Mouse (Mus musculus): ENCODE measurements around the gene Armc2. TPM values are rescaled to one million over a fixed set of nuclear protein-coding genes. Genes with fewer than 3 reads are reported as not detected.
"Not testable (repeated sequence)": the region's sequence is repeated elsewhere in the genome, so short reads cannot be mapped to it uniquely, and the experiment has no call there.

The Armc2 gene
- total RNA-seq, 4 experiments from 2014 or later = 0.98 to 4.1 (median 2.8) TPM

GRCm38 (mm10) chr10:41962725-41963124 is 55.5 kb downstream of the Armc2 start:
- DNase-seq = no peak

DNA sequence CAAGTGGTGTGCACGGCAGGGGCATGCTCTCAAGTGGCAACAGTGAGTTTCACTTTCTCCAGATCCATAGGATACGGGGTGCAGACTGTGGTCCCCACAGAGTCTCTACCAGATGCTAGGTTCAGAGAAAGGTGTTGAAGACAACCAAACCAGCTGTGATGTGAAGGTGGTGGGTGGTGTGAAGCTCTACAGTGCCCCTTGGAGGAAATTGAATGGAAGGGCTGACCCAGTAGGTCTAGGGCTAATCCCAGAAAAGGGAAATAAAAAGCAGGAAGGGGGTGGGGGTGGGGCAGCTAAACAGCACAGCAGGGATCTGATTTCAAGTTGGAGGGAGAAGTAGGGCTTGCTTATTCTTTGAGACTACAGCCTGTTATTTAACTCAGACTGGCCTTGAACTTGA is 58.4 kb downstream of the Armc2 start:
- DNase-seq = no peak

DNA sequence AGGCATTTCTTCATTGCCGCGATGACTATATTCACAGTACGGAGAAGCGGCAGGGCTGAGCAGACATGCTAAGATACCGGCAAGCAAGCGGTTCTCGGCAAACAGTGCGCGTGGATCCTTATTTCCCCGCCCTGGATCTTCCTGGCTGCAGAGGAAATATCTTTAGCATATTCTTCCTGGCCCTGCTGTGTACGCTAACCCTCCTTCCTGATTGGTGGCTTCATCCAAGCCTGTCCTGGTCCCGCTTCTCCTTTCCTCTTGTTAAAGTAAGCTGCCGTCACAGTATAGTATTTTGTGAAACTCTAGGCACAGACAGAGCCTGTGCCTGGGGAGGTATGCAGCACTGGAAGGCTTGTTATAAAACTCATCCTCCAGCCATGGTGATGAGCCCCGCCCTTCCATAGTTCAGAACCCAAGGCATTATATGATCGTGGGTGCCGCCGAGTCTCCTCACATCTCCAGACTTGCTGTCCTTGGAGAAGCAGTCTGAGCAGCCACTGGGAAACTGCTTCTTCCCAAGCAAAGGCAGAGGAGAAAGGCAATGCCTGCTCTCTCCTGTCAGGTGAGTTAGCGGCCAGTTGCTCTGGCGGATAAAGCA is 59.5 kb downstream of the Armc2 start:
- no peak for DNase-seq

- DNase-seq = no peak
Measured at GRCm38 (mm10) chr10:41957421-41958225, 60.6 kb downstream of the Armc2 start.

DNA sequence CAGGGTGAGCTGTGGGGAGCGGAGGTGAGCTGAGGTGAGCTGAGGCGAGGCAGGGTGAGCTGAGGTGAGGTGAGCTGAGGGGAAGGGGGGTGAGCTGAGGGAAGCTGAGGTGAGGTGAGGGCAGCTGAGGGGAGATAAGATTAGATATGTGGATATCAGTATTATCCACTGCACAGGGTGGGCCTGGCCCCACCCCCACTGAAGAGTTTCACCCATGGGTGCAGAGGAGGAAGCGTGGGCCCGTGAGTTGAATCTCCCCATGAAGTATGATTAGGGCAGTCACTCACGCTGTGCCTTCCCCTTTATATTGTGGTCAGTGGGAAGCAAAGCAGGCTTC is 64.7 kb downstream of the Armc2 start:
- DNase-seq = no peak

DNA sequence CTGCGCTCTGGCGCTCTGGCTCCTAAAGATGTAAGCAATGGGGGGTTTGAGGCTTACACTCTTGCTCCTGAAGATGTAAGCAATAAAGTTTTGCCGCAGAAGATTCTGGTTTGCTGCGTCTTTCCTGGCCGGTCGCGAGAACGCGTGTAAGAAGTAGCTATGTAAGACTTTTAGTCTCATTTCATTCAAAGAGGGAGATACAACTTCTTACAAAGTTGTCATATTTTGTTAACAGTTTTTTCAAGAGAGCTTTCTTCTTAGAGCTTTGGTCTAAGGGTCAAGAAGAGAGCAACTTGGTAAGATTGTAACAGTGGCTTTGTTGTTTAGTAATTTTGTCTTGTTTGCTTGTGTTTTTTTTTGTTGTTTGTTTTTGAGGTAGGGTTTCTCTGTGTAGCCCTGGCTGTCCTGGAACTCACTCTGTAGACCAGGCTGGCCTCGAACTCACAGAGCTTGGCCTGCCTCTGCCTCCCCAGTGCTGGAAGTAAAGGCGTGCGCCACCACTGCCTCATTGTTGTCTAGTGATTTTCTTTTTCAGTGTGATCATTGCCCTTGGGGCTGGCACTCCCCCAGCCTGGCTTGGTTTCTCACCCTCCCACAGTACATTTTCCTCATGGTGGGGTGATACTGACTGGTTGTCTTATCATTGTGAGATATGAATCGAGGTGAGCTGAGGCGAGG is 65.3 kb downstream of the Armc2 start:
- no peak for DNase-seq

GRCm38 (mm10) chr10:41952354-41952753 is 65.9 kb downstream of the Armc2 start:
- not testable (repeated sequence) for DNase-seq

GRCm38 (mm10) chr10:41939090-41939489 is 79.2 kb downstream of the Armc2 start:
- DNase-seq = no peak

DNA sequence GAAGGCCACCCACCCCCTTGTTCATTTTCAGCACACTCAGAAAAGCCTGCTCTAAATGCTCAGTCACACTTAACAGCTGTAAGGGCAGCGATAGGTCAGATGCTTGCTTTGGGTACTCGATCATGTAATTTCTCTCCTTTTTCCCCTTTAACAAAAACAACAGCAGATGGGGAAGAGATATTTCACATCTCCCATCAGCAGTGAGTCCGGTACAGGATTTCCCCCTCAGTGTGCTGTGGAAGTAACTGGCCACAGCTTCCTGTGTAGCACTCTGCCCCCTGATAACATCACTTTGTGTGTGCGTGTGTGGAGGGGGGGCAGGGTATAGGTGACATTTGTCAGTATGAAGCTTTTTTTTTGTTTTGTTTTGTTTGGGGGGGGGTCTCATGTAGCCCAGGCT is 81.1 kb downstream of the Armc2 start:
- DNase-seq = no peak

DNA sequence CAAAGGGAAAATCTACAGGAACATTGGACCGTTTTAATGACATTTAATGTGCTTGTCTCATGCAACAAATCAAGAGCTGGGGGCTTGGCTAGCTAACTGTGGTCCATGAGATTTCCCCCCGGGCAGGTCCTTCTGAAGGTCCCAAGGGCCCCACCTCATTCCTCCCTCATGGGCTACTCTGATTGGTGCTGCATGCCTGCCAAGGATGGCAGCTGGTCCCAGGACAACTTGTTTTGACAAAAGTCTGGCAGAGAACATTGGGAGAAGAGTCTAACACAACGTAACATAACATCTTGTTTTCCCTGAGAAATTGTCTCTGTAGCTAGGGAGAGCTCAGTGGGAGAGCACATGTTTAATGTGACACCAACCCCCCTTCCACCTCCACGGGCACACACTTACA is 82.1 kb downstream of the Armc2 start:
- DNase-seq = no peak

DNA sequence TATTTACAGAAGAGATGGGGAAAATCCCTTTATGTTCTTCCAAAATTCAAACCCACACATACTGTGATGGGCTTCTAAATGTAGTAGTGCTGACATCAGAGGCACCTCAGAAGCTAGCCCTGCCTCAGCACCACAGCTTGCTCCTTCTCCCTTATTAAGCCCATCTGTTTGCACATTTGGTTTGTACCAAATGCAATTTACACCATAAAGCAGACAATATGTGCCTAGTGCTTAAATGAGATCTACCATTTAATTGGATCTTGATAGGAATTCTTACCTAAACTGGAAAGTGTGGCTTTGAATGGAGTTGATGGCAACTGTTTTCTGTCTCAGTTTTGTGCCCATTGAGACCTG is 82.8 kb downstream of the Armc2 start:
- DNase-seq = no peak

GRCm38 (mm10) chr10:41934633-41935475 is 83.4 kb downstream of the Armc2 start:
- DNase-seq = peak; percentile 89

DNA sequence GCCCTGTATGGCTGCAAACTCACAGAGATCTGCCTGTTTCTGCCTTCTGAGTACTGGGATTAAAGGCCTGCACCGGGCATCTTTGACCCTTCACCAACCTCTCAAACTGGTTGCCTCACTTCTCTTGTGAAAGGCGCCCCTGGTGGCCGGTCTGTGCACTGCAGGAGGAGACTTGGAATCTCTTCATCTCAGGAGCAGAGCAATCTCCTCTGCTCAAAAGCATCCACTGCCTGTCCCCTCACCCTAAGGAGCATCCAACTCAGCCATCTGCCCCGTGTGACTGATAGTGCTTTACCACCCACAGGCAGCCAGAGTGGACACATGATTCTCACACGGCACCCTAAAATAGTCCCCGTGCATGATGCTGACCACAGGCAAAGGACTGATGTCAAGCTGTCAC is 84.7 kb downstream of the Armc2 start:
- no peak for DNase-seq

GRCm38 (mm10) chr10:41932943-41933342 is 85.3 kb downstream of the Armc2 start:
- no peak for DNase-seq

DNA sequence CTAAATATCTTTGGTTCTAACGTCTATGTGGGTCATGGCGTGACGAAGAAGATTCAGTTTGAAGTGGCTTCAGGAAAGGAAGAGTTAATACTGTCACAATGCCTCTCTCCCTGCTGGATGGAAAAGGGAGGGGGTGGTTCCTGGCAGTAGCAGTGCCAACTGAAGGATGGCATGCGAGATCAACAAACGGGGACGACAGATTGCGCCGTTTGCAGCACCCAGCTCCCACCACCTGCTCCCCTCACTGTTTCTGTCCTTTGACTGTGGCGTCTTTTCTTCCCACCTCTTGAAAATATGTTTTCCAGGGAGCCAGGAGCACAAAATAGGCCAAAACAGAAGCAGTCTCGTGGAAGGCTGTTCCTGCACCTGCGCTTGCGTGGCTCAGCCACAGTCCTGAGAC is 86.3 kb downstream of the Armc2 start:
- no peak for DNase-seq

GRCm38 (mm10) chr10:41930966-41931365 is 87.3 kb downstream of the Armc2 start:
- no peak for DNase-seq

- DNase-seq = no peak
Measured at GRCm38 (mm10) chr10:41926726-41927125, 91.5 kb downstream of the Armc2 start.

DNA sequence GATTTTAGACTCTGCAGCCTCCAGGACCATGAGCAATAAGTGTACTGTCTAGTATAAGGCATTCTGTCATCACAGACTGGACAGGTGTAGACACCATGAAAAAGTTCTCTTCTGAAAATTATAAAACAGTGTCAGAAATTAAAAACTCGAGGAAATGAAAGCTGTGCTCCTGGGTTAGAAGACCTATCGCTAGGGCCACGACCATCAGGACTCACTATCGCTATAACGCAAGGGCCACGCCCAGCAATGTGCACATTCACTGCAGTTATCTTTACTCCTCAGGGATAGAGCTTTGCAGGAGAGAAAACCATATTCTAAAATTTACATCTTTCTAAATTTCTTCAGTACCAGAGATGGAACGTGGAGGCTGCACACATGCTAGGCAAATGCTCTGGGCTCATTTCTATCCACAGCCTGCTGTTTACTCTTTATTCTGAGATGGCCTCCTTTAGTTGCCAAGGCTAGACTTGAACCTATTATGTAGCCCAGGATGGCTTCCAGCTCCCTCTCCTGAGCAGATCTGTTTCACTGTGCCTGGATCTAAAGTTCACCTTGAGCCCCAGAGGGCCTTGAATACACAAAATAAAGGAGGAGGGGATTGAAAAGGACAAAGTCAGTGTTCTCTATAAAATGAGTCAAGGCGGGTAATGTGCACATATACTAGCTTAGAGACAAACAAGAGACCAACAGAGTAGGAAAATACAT is 105.8 kb downstream of the Armc2 start:
- no peak for DNase-seq

DNA sequence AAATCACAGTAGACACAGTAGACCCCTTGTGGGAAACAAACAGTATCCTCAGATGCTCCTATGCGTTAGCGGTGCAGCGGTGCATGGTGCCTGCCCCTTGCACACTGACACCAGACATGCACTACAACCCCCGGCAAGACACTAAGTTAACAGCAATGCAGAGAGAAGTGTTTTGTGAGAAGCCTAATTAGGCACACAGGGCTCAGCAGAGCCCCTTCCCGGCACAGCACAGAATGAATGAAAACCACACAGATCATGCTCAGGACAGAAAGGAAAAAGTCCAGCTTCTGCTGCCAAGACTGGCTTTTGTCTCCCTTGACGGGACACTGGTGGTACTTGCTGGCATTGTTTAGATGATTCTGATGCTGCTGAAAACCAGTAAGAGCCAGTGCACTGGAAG is 109.3 kb downstream of the Armc2 start:
- DNase-seq = no peak

- DNase-seq = no peak
Measured at GRCm38 (mm10) chr10:41907950-41908349, 110.3 kb downstream of the Armc2 start.

DNA sequence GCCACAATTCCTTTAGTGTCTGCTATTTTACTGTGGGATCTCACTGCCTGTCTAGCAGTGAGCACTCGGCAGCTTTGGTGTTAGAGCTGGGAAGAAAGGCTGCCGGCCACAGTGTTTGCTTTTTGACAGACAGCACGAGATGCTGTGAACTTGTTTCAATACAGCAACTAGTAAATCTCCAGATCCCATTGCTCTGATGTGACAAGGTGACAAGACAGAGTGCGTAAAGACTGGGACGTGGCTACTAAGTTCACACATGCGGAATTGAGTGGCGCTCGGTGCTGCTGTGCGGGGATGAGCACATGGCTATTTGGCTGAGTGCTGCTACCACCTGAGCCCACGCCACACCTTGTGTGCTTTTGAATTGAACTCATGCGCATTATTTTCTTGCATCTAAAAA is 110.8 kb downstream of the Armc2 start:
- DNase-seq = no peak

GRCm38 (mm10) chr10:41901864-41902263 is 116.4 kb downstream of the Armc2 start:
- DNase-seq = no peak

Data from adrenal gland, adult 8-10 months (tissue).